Mouse (Mus musculus): Measurements from ENCODE around the gene Arpc5l.

DNA sequence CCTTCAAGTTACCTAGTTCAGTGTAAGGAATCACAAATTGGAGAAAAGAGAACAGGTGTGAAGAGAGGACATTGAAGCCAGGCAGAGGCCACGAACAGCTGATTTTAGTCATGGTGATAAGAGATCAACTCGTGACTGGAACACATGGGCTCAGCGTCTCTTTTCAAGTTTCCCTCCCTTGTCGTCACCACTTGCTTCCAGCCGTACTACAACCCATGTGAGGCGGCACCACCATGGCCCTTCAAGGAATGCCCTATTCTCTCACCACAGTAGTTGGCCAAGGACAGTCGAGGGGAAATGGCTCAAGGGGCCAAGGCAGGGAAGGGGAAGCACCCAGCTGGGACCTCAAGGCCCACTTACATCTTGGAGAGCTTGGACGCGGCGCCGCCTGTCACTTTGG, 776 bp upstream of the Arpc5l start:
- TF ChIP-seq CTCF (IDR thresholded peaks at IDR 0.05) (no peak), EP300 (IDR thresholded peaks at IDR 0.05; ENCODE audit: insufficient read depth, low read depth, low read length) (no peak)
